13 mouse cellular contexts compared by ENCODE assay signal in genomic region chr2:102734055-102734454, GRCm38 (mm10).
"Had no signal": no experiment of that assay in that cellular context is flagged by ENCODE, and none has a peak within 500 bp of the region (broad histone marks: within the 10 kb centered on the region; RNA-seq: fewer than 3 reads in every experiment).

No protein-coding gene starts in this region.

- ATAC-seq: hindbrain, postnatal 0 days; midbrain, embryonic 13.5 days had no signal

- DNase-seq: kidney, adult 11 months; kidney, adult 9 months; kidney, postnatal 36 days; layer of hippocampus, adult 9-11 months; layer of hippocampus, postnatal 36 days; lung, embryonic 14.5 days; thymus, adult 2 months; thymus, postnatal 25 days had no signal

- H3K9me3 ChIP-seq: midbrain, embryonic 13.5 days had no signal

- H3K27ac ChIP-seq: hindbrain, postnatal 0 days; kidney, postnatal 0 days; macrophage; midbrain, embryonic 13.5 days; stomach, postnatal 0 days had no signal

- H3K4me3 ChIP-seq: midbrain, embryonic 13.5 days had no signal

- H3K27me3 ChIP-seq: midbrain, embryonic 13.5 days had no signal

- H3K4me2 ChIP-seq: lung, embryonic 14.5 days; midbrain, embryonic 13.5 days had no signal

- H3K9ac ChIP-seq: lung, embryonic 14.5 days; midbrain, embryonic 13.5 days had no signal
